Mouse (Mus musculus): ENCODE data around the gene Gm7075. TPM values are rescaled to one million over a fixed set of nuclear protein-coding genes. Genes with fewer than 3 reads are reported as not detected.

Gene Gm7075
- polyA plus RNA-seq, 1 experiment: not detected

DNA sequence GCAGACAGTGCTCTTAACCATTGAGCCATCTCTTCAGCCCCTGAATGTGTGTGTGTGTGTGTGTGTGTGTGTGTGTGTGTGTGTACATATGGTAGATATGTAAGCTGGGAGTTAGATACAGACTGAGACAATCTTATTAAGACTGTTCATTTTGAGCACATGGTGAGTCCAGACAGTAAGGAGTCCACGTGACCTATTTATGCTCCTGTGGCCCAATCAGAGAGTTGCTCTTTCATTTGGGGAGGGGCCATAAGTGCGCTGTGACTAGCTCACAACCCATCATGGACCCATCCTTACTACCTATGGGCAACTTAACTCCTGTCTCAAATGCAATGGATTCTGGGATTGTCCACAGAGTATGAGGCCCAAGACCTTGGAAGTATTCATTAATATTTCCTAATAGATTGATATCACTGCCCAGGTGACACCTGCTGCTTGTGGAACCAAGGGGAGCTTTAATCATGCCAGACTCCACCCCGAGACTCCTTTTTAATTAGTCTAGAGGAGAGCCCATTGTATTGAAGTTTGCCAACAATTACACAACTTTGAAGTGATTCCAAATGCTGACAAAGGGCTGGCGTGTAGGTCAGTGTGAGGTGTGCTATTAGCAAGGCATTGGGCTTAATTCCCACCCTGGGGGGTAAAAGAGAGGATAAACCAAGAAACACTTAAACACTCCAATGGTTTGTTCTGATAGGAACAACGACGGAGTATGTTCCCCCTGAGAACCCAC is 42.5 kb downstream of the Gm7075 start:
- no peak overlapping the region for H3K4me3 ChIP-seq (ENCODE audit: control insufficient read depth, low read depth, low read length)
- no peak for TF ChIP-seq POLR2A (IDR thresholded peaks at IDR 0.05; ENCODE audit: control insufficient read depth, low read depth, low read length)
- no peak for TF ChIP-seq CTCF (IDR thresholded peaks at IDR 0.05; ENCODE audit: control insufficient read depth, insufficient read depth, insufficient replicate concordance, low read depth, low read length)
- no peak overlapping the region for H3K27ac ChIP-seq (ENCODE audit: control insufficient read depth, insufficient read depth, low read depth, low read length)
- no peaks in the 10 kb centered on the region for H3K27me3 ChIP-seq (ENCODE audit: control insufficient read depth, insufficient read depth, low read length)
- H3K36me3 ChIP-seq (ENCODE audit: control insufficient read depth, insufficient read depth, low read length): no peaks in the 10 kb centered on the region
- H3K4me1 ChIP-seq (ENCODE audit: control insufficient read depth, insufficient read depth, low read length): peaks cover 10% of the 10 kb centered on the region

GRCm38 (mm10) chr10:63377468-63377867 is 44.1 kb downstream of the Gm7075 start:
- Histone ChIP-seq H3K4me3 (ENCODE audit: control insufficient read depth, low read depth, low read length) (no peak overlapping the region), H3K27ac (ENCODE audit: control insufficient read depth, insufficient read depth, low read depth, low read length) (no peak overlapping the region), H3K27me3 (ENCODE audit: control insufficient read depth, insufficient read depth, low read length) (no peaks in the 10 kb centered on the region), H3K4me1 (ENCODE audit: control insufficient read depth, insufficient read depth, low read length) (peaks cover 7% of the 10 kb centered on the region), H3K36me3 (ENCODE audit: control insufficient read depth, insufficient read depth, low read length) (no peaks in the 10 kb centered on the region)
- TF ChIP-seq POLR2A (IDR thresholded peaks at IDR 0.05; ENCODE audit: control insufficient read depth, low read depth, low read length): no peak
- TF ChIP-seq CTCF (IDR thresholded peaks at IDR 0.05; ENCODE audit: control insufficient read depth, insufficient read depth, insufficient replicate concordance, low read depth, low read length): no peak

GRCm38 (mm10) chr10:63376303-63376702 is 45.3 kb downstream of the Gm7075 start:
- no peak overlapping the region for H3K27ac ChIP-seq (ENCODE audit: control insufficient read depth, insufficient read depth, low read depth, low read length)

More at GRCm38 (mm10) chr10:63376303-63376702, 45.3 kb downstream of the Gm7075 start:
- no peak overlapping the region for H3K4me3 ChIP-seq (ENCODE audit: control insufficient read depth, low read depth, low read length)
- no peaks in the 10 kb centered on the region for H3K36me3 ChIP-seq (ENCODE audit: control insufficient read depth, insufficient read depth, low read length)
- H3K4me1 ChIP-seq (ENCODE audit: control insufficient read depth, insufficient read depth, low read length): no peaks in the 10 kb centered on the region
- TF ChIP-seq CTCF (IDR thresholded peaks at IDR 0.05; ENCODE audit: control insufficient read depth, insufficient read depth, insufficient replicate concordance, low read depth, low read length) (no peak), POLR2A (IDR thresholded peaks at IDR 0.05; ENCODE audit: control insufficient read depth, low read depth, low read length) (no peak)
- H3K27me3 ChIP-seq (ENCODE audit: control insufficient read depth, insufficient read depth, low read length): no peaks in the 10 kb centered on the region

Other genes starting within 250 kb of the Gm7075 start
- 3.2 and 3.5 TPM in 2 replicates for gene Mypn, start 217.8 kb downstream of the Gm7075 start, polyA plus RNA-seq (2012; rRNA removed)
- 60.8 and 71.4 TPM in 2 replicates for gene Herc4, start 178.0 kb downstream of the Gm7075 start, polyA plus RNA-seq (2012; rRNA removed)
- gene Sirt1, start 40.1 kb downstream of the Gm7075 start, polyA plus RNA-seq (2012; rRNA removed): 5.8 and 7.0 TPM in 2 replicates
- 1.6 and 1.7 TPM in 2 replicates for gene Dnajc12, start 39.3 kb downstream of the Gm7075 start, polyA plus RNA-seq (2012; rRNA removed)
- gene Ctnna3, start 8.3 kb upstream of the Gm7075 start, polyA plus RNA-seq (2012; rRNA removed): 35.0 and 38.9 TPM in 2 replicates